Mouse (Mus musculus) heart, embryonic 16.5 days (tissue): ENCODE measurements around the gene Iqschfp. TPM values are rescaled to one million over a fixed set of nuclear protein-coding genes. Genes with fewer than 3 reads are reported as not detected.

Experiments used
- ATAC-seq: fragments of 200-750 bp; cut with Nextera tagmentation; replicated peaks from 2 replicates; pipeline ENCODE4 v1.8.0; 2017; ENCODE audit warnings: moderate number of reproducible peaks; ENCODE audit not compliant: insufficient read depth, low FRiP score; ENCODE audit errors: extremely low read depth
- H3K27ac ChIP-seq: fragments of 300-500 bp; sonication (generic); 2 replicates; pipeline ENCODE4 v1.5.1; 2014; ENCODE audit warnings: mild to moderate bottlenecking, low read length, control low read depth, moderate library complexity
- H3K27me3 ChIP-seq: fragments of 300-500 bp; sonication (generic); 2 replicates; pipeline ENCODE4 v1.6.1; 2014; ENCODE audit warnings: low read length, mixed read lengths; ENCODE audit not compliant: control insufficient read depth, insufficient read depth
- H3K36me3 ChIP-seq: fragments of 300-500 bp; sonication (generic); 2 replicates; pipeline ENCODE4 v1.6.1; 2014; ENCODE audit not compliant: control insufficient read depth, insufficient read depth
- H3K4me1 ChIP-seq: fragments of 300-500 bp; sonication (generic); 2 replicates; pipeline ENCODE4 v1.6.1; 2014; ENCODE audit warnings: low read length, mixed read lengths; ENCODE audit not compliant: control insufficient read depth, insufficient read depth
- H3K4me2 ChIP-seq: fragments of 300-500 bp; sonication (generic); 2 replicates; pipeline ENCODE4 v1.6.1; 2014; ENCODE audit warnings: low read depth, mild to moderate bottlenecking, control low read depth, low read length
- H3K4me3 ChIP-seq: fragments of 300-500 bp; sonication (generic); 2 replicates; pipeline ENCODE4 v1.5.1; 2014; ENCODE audit warnings: mild to moderate bottlenecking, control low read depth, low read length
- H3K9ac ChIP-seq: fragments of 300-500 bp; sonication (generic); 2 replicates; pipeline ENCODE4 v1.6.1; 2014; ENCODE audit warnings: low read length, control low read depth
- H3K9me3 ChIP-seq: fragments of 300-500 bp; sonication (generic); replicated peaks from 2 replicates; pipeline ENCODE4 v1.6.1; 2016; ENCODE audit warnings: low read length; ENCODE audit not compliant: control insufficient read depth
- WGBS: fragments of 180-500 bp; shearing (Covaris S2); extraction: QIAGEN DNeasy Blood & Tissue Kit; methylation state at CpG from one replicate; pipeline ENCODE4 v1.1.7; 2014; 5-methylcytosine and 5-hydroxymethylcytosine counted together
- polyA plus RNA-seq: library from polyadenylated mRNA; unstranded; fragments of >200 nt; fragmentation: Nextera tagmentation; extraction: Ambion mirVana; gene quantifications from 2 replicates; pipeline ENCODE4 v1.2.1, GENCODE M21; 2015

Gene Iqschfp
- polyA plus RNA-seq, 1 experiment from 2014 or later, result not detected

DNA sequence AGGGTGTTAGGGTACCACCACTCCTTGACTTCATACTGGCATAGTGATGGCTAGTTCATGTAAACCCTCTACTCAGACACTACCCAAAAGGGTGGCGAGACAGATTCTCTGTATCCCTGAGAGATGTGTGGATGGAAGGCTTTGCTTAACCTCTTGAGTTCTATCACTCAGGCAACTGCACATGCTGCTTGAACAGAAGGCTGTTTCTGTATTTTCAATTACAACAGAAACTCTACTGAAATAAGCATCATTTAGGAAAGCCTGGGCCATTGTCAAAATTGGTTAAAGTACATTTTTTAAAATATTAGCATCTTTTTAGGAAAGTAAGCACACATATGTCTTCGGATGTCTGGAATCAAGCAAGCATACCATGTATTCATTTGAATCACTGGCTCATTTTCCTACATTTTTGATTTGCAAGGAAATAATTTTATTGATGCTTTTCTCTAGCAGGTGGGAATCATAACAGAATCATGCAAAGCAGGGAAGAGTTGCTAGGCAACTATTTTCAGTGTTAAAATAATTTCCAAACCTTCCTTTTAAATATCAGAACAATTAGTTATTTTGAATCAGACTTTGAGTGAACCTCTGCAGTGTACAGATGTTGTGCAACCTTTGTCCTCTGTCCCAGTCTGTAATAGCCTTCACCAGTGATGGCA is 82.4 kb downstream of the Iqschfp start:
- H3K4me3 ChIP-seq, result no peak overlapping the region
- ATAC-seq, result no peak
- WGBS, result 83% methylated on average over 2 of the region's 2 CpGs

DNA sequence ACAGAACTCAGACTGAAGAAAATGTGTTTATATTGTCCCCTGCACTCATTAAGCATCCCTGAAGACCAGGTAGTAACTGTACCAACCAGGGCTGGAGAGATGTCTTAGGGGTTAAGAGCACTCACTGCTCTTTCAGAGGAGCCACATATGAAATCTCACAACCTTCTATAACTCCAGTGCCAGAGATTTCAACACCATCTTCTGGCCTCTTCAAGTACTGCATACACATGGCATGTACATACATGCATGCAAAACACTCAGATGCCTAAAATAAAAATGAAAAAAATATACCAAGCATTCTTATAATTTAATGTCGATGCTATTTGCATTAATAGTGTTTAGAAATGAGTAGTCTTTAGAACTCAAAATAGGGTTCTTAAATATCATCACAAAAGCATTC is 88.0 kb downstream of the Iqschfp start:
- Histone ChIP-seq H3K4me1 (no peaks in the 10 kb centered on the region), H3K27me3 (no peaks in the 10 kb centered on the region), H3K9ac (no peak overlapping the region), H3K27ac (no peak overlapping the region), H3K9me3 (no peaks in the 10 kb centered on the region), H3K4me3 (no peak overlapping the region), H3K4me2 (no peak overlapping the region), H3K36me3 (no peaks in the 10 kb centered on the region)
- ATAC-seq, result no peak
- WGBS, result 63% methylated on average over 1 of the region's 1 CpGs

More for the DNA sequence above, 82.4 kb downstream of the Iqschfp start:
- Histone ChIP-seq H3K9ac (no peak overlapping the region), H3K36me3 (no peaks in the 10 kb centered on the region), H3K27ac (no peak overlapping the region), H3K4me1 (no peaks in the 10 kb centered on the region), H3K4me2 (no peak overlapping the region), H3K9me3 (no peaks in the 10 kb centered on the region), H3K27me3 (no peaks in the 10 kb centered on the region)

DNA sequence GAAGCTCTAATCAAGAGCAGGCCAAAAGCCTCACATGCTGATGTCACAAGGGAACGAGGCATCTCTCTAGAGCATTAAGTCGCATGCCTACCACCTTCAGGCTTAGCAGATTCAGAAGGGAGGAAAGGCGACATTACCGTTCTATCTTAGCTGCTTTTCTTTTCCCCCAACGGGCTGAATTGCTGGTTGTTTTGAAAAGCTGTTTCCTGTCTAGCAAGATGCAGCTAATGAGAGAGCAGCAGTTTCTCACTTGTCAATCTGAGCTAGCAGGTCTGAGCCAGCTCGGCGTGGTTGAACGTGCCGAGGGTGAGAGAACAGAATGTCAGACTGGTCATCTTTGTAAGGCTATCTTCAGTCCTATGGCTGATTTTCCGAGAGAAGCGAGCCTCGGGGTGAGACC is 91.3 kb downstream of the Iqschfp start:
- peak overlapping the region; percentile 8; the same call in 1 of the 2 replicates for H3K4me2 ChIP-seq
- no peaks in the 10 kb centered on the region for H3K27me3 ChIP-seq
- no peak for ATAC-seq
- no peak overlapping the region for H3K27ac ChIP-seq
- H3K9me3 ChIP-seq, result no peaks in the 10 kb centered on the region
- no peak overlapping the region for H3K9ac ChIP-seq
- 31% methylated on average over 12 of the region's 12 CpGs for WGBS
- no peaks in the 10 kb centered on the region for H3K36me3 ChIP-seq
- H3K4me3 ChIP-seq, result no peak overlapping the region
- no peaks in the 10 kb centered on the region for H3K4me1 ChIP-seq

DNA sequence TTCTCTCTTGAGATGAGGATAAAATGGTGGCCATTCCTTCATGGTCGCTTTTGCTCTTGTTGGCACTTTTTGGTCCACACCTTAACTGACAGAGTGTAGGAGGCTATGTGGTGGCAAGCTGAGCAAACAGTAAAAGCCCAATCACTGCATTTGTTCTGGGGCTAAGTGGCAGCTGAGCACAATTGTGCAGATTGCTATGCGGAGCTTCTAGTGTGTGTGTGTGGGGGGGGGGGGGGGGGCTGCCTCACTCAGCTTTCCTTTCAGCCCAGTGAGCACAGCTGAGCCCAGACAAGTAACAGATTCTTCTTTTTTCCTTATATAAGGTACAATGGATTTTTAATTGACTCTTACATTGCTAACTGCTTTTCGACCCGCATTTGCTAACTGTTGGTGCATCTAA is 110.4 kb downstream of the Iqschfp start:
- 79% methylated on average over 4 of the region's 4 CpGs for WGBS
- Histone ChIP-seq H3K4me3 (no peak overlapping the region), H3K4me2 (no peak overlapping the region), H3K9ac (no peak overlapping the region), H3K27me3 (no peaks in the 10 kb centered on the region), H3K9me3 (no peaks in the 10 kb centered on the region), H3K27ac (no peak overlapping the region), H3K36me3 (no peaks in the 10 kb centered on the region), H3K4me1 (no peaks in the 10 kb centered on the region)
- no peak for ATAC-seq

DNA sequence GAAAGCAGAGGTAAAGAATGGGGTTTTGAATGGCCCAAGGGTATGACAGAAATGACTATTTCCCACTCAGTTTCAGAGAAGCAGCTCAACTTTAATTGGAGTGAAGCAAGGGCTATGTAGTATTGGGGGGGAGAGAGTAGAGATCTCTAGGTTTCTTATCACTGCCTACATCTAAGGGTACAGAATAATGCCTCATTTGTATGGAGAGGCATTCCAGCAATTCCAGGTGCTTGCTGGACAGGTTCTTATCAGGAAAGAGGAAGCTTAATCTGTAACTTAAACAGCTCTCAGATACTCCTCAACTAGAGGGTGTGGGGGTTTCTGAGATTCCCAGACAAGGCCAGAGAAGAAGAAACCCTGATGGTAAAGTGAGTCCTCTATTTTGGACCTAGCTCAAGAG is 120.3 kb downstream of the Iqschfp start:
- no peaks in the 10 kb centered on the region for H3K36me3 ChIP-seq
- H3K27me3 ChIP-seq, result no peaks in the 10 kb centered on the region
- H3K27ac ChIP-seq, result no peak overlapping the region
- ATAC-seq, result no peak
- no peaks in the 10 kb centered on the region for H3K9me3 ChIP-seq
- no peak overlapping the region for H3K4me3 ChIP-seq
- no peak overlapping the region for H3K4me2 ChIP-seq
- no peak overlapping the region for H3K9ac ChIP-seq
- no peaks in the 10 kb centered on the region for H3K4me1 ChIP-seq

DNA sequence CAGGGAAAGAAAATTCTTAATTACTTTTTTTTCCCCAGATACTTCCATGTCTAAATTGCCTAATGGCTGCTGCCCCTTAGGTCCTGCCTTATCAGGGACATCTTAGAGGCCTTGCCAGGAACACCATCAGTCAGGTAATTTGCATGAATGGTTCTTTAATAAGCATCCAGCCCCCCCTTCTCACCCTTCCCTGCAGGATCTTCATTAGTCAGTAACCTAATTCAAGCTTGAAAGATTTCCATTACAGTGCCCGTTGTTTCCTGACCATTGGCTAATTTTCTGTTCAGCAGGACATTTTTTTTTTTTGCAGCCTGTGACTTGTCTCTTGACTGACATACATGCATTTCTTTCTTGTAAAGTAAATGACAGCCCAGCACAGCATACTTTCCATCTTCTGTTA is 123.8 kb downstream of the Iqschfp start:
- H3K4me3 ChIP-seq, result no peak overlapping the region
- no peaks in the 10 kb centered on the region for H3K36me3 ChIP-seq
- H3K4me2 ChIP-seq, result no peak overlapping the region
- H3K27ac ChIP-seq, result no peak overlapping the region
- H3K9me3 ChIP-seq, result no peaks in the 10 kb centered on the region
- no peak for ATAC-seq
- no peaks in the 10 kb centered on the region for H3K27me3 ChIP-seq
- WGBS, result 67% methylated on average over 1 of the region's 1 CpGs
- H3K4me1 ChIP-seq, result no peaks in the 10 kb centered on the region
- no peak overlapping the region for H3K9ac ChIP-seq

DNA sequence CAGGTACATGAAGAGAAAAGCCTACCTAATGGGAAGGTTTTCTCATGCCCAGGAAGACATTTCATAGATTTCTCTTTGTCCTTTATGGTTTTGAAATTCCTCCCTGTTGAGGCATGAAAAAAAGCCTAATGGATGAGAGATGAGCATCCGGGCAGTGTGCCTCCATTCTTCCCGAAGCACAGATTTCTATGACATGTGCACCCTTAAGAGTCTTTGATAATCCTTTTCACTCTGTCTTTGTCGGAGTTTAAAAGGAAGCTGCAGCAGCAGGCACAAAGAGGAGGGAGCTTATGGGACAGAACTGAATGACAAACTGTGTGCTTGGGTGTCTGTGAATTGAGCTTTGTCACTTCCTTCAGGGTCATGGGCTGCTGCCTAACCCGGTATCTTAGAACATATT is 127.4 kb downstream of the Iqschfp start:
- no peak for ATAC-seq
- no peaks in the 10 kb centered on the region for H3K27me3 ChIP-seq
- WGBS, result 53% methylated on average over 4 of the region's 4 CpGs
- no peak overlapping the region for H3K4me3 ChIP-seq
- no peak overlapping the region for H3K27ac ChIP-seq
- no peak overlapping the region for H3K4me2 ChIP-seq
- H3K9ac ChIP-seq, result no peak overlapping the region
- H3K9me3 ChIP-seq, result no peaks in the 10 kb centered on the region
- H3K36me3 ChIP-seq, result no peaks in the 10 kb centered on the region
- H3K4me1 ChIP-seq, result no peaks in the 10 kb centered on the region

DNA sequence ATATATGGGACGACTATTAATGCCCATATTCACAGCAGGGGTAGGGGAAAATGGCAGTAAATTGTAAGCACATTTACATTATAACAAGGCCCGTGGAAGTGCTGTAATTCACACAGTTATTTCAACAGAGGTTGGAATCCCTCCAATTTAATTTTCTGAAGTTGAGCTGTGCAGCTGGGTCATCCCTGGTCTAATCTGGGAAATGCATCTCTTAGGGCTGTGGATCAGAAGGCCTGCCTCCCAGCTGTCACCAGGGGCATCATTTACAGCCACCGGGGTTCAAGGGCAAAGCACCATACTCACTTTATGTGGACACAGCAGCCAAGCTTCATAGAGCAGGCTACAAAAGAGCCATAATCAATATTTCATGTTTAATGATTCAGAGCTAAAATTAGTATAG is 144.1 kb downstream of the Iqschfp start:
- H3K4me1 ChIP-seq, result no peaks in the 10 kb centered on the region
- no peaks in the 10 kb centered on the region for H3K36me3 ChIP-seq
- no peak overlapping the region for H3K9ac ChIP-seq
- no peaks in the 10 kb centered on the region for H3K27me3 ChIP-seq
- ATAC-seq, result no peak
- no peak overlapping the region for H3K27ac ChIP-seq
- no peaks in the 10 kb centered on the region for H3K9me3 ChIP-seq
- 65% methylated on average over 3 of the region's 3 CpGs for WGBS
- H3K4me3 ChIP-seq, result no peak overlapping the region
- no peak overlapping the region for H3K4me2 ChIP-seq

DNA sequence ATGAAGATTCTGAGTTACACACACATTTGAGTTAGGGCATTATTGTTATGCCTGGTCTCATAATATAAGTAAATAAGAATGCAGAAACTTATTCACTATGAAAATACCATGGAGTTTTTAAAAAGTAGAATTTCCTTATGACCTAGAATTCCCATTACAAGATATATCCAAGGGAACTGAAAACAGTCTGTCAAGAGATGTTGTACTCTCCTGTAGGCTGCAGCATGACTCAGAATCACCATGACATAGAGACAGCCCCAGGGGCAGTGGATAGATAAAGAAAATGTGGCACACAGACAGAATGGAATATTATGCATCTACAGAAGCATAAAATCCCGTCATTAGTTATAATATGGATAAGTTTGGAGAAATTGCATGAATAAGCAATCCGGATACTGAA is 150.9 kb downstream of the Iqschfp start:
- no peak overlapping the region for H3K27ac ChIP-seq
- WGBS, result 81% methylated on average over 2 of the region's 2 CpGs
- no peak overlapping the region for H3K4me3 ChIP-seq
- H3K27me3 ChIP-seq, result peaks cover 2% of the 10 kb centered on the region; the same call in 1 of the 2 replicates
- H3K9ac ChIP-seq, result no peak overlapping the region
- H3K4me1 ChIP-seq, result no peaks in the 10 kb centered on the region
- no peaks in the 10 kb centered on the region for H3K36me3 ChIP-seq
- H3K9me3 ChIP-seq, result no peaks in the 10 kb centered on the region
- no peak for ATAC-seq
- H3K4me2 ChIP-seq, result no peak overlapping the region
